Mouse (Mus musculus) ES-Bruce4 (cell line): ENCODE measurements around the gene Col4a2. TPM values are rescaled to one million over a fixed set of nuclear protein-coding genes. Genes with fewer than 3 reads are reported as not detected.

ENCODE experiments used
- H3K27ac ChIP-seq: 2 replicates; pipeline ENCODE4 v1.5.1; 2012; ENCODE audit warnings: low read length, inconsistent platforms; ENCODE audit not compliant: insufficient read depth
- H3K27me3 ChIP-seq: 2 replicates; pipeline ENCODE4 v1.6.1; 2012; ENCODE audit warnings: mild to moderate bottlenecking, low read length, inconsistent platforms; ENCODE audit not compliant: control insufficient read depth, poor library complexity, insufficient read depth, severe bottlenecking
- H3K36me3 ChIP-seq: 2 replicates; pipeline ENCODE4 v1.6.1; 2012; ENCODE audit warnings: inconsistent platforms, mild to moderate bottlenecking, low read length, moderate library complexity; ENCODE audit not compliant: control insufficient read depth, poor library complexity, insufficient read depth, severe bottlenecking
- H3K4me1 ChIP-seq: one replicate; pipeline ENCODE4 v1.8.1; 2011; ENCODE audit warnings: low read length; ENCODE audit not compliant: control insufficient read depth, insufficient read depth
- H3K4me3 ChIP-seq: 2 replicates; pipeline ENCODE4 v1.5.1; 2011; ENCODE audit warnings: low read depth, mild to moderate bottlenecking, low read length
- H3K9ac ChIP-seq: 2 replicates; pipeline ENCODE4 v1.6.1; 2012; ENCODE audit warnings: low read depth, mild to moderate bottlenecking, inconsistent platforms; ENCODE audit not compliant: poor library complexity, severe bottlenecking
- H3K9me3 ChIP-seq: replicated peaks from 2 replicates; pipeline ENCODE4 v1.6.1; 2012; ENCODE audit warnings: mild to moderate bottlenecking, low read length, inconsistent platforms; ENCODE audit not compliant: control insufficient read depth, poor library complexity, insufficient read depth, severe bottlenecking
- CTCF ChIP-seq: IDR thresholded peaks from one replicate; pipeline ENCODE4 v1.8.1; 2011; ENCODE audit warnings: low read depth, low read length
- EP300 ChIP-seq: IDR thresholded peaks from 2 replicates; pipeline ENCODE4 v1.6.1; 2011; ENCODE audit warnings: low read depth, low read length; ENCODE audit not compliant: insufficient read depth
- POLR2A ChIP-seq: IDR thresholded peaks from one replicate; pipeline ENCODE4 v1.8.1; 2011; ENCODE audit warnings: low read length; ENCODE audit not compliant: insufficient read depth
- polyA plus RNA-seq: library from polyadenylated mRNA; stranded (reverse); fragments of >200 nt; gene quantifications from 2 replicates; pipeline ENCODE4 v1.2.4, GENCODE M21; 2011; ENCODE audit warnings: low read depth; ENCODE audit not compliant: missing spikeins, insufficient read depth, insufficient read length

The Col4a2 gene
- polyA plus RNA-seq, 1 experiment, result 30.3 TPM

DNA sequence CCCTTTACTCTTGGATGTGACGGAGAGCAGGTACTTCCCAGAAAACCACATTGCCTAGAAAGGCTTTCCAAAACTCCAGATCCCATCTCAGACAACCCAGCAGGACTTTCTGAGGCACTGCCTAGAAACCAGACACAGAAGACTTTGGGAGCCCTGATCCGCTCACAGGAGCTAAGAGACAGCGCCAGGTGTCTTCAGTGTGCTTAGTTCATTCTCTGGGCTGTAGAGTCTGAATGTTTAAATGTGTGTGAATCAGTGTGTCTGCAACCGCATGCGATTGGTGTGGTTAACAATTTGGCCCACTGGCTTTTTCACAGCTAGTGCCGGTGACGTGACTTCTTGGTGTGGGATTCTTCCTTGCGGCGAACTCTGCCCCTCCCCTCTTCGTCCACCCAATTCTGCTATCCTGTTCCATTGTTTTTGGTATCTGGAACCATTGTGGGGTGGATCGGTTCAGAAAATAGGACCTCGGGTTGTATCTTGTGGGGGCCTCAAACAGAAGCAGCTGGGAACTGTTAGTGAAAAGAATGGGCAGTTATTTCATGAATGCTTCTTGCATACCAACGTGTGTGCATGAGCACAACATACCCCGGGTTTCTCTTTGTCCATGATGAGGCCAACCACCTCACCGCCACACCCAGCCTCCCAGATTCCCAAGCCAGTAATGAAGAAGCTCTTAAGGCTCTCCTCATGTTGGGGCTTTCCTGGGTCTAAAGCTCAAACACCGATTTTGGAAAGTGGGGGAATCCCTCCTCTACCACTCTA, 2.8 kb downstream of the Col4a2 start:
- no peak overlapping the region for H3K4me3 ChIP-seq
- H3K4me1 ChIP-seq, result no peaks in the 10 kb centered on the region
- H3K9me3 ChIP-seq, result no peaks in the 10 kb centered on the region
- peaks cover 2% of the 10 kb centered on the region; the same call in 1 of the 2 replicates for H3K27me3 ChIP-seq
- H3K36me3 ChIP-seq, result no peaks in the 10 kb centered on the region
- no peak overlapping the region for H3K9ac ChIP-seq
- no peak for TF ChIP-seq POLR2A
- no peak for TF ChIP-seq CTCF
- no peak for TF ChIP-seq EP300
- H3K27ac ChIP-seq, result no peak overlapping the region

DNA sequence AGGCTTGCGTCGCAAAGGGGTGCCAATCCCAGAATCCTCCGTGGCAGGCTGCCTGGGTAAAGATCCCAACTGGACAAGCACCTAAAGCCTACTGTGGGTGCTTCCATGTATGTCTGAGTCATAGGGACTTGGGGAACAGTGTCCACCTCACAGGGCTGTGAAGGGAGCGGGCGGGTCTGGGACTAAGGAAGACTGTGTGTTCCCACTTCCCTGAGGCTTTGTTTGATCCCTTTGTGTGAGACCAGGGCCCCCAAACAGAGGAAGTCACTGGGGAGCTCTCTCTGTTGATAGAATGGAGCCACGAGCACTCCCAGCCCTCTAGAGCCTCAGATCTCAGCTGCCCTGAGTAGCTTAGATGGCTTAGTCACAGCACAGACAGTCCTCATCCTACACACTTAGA, 3.5 kb downstream of the Col4a2 start:
- no peaks in the 10 kb centered on the region for H3K4me1 ChIP-seq
- H3K9ac ChIP-seq, result no peak overlapping the region
- no peaks in the 10 kb centered on the region for H3K9me3 ChIP-seq
- no peaks in the 10 kb centered on the region for H3K36me3 ChIP-seq
- H3K27me3 ChIP-seq, result peaks cover 2% of the 10 kb centered on the region; the same call in 1 of the 2 replicates
- H3K27ac ChIP-seq, result no peak overlapping the region
- TF ChIP-seq POLR2A, result no peak
- TF ChIP-seq EP300, result no peak
- H3K4me3 ChIP-seq, result no peak overlapping the region

GRCm38 (mm10) chr8:11319405-11319804, 6.8 kb downstream of the Col4a2 start:
- Histone ChIP-seq H3K27ac (no peak overlapping the region), H3K4me3 (no peak overlapping the region), H3K9ac (no peak overlapping the region), H3K36me3 (no peaks in the 10 kb centered on the region), H3K27me3 (no peaks in the 10 kb centered on the region; the same call in 1 of the 2 replicates), H3K4me1 (no peaks in the 10 kb centered on the region), H3K9me3 (no peaks in the 10 kb centered on the region)
- TF ChIP-seq POLR2A, result no peak
- TF ChIP-seq EP300, result no peak
- TF ChIP-seq CTCF, result no peak

- H3K9ac ChIP-seq, result no peak overlapping the region
- TF ChIP-seq CTCF, result no peak
- TF ChIP-seq POLR2A, result no peak
- no peak for TF ChIP-seq EP300
- H3K27ac ChIP-seq, result no peak overlapping the region
- no peaks in the 10 kb centered on the region for H3K36me3 ChIP-seq
- H3K4me3 ChIP-seq, result no peak overlapping the region
- no peaks in the 10 kb centered on the region for H3K9me3 ChIP-seq
- no peaks in the 10 kb centered on the region; the same call in none of the 2 replicates for H3K27me3 ChIP-seq
- H3K4me1 ChIP-seq, result no peaks in the 10 kb centered on the region
These were observed 9.2 kb downstream of the Col4a2 start for GRCm38 (mm10) chr8:11321841-11322240.

DNA sequence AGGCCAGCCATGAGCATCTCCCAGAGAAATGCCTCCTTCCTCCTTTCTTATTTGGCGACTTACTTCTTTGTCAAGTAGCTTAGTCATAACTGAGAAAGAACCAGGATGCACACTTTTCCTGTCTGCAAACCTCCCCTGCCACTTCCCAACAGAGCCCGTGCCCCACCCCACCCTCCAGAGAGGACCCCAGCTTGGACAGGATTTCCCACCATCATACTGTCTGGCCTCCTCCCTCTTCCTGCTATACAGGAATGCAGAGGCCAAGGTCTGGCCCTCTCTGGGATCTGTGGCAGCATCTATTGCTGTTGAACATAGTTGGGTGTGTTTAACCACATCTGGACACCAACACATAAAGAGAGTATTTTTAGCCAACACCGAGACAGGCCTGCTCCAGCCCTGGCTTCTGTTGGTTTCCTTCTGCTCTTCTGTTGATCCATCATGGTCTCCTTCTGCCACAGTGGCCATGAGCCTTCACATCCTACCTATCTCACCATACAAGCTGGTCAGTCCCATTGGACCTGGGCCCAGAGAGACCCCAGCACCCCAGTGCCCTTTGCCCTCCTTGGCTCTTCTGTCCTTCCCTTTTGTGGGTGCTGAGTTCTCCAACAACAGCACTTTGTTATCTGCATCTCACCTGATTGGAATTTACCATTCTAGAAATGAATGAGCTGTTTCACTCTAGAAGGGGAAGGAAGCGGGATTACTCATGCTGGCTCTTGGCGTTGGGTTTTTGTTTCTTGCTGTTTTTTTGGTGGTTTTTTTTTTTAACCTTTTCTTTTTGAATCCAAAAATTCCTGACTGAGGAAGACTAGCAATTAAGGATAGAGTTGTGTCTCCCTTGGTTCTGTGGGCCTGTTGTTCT, 10.3 kb downstream of the Col4a2 start:
- TF ChIP-seq CTCF (no peak), POLR2A (no peak), EP300 (no peak)
- no peaks in the 10 kb centered on the region for H3K36me3 ChIP-seq

GRCm38 (mm10) chr8:11323681-11324080, 11.1 kb downstream of the Col4a2 start:
- Histone ChIP-seq H3K9me3 (no peaks in the 10 kb centered on the region), H3K4me1 (no peaks in the 10 kb centered on the region), H3K27me3 (no peaks in the 10 kb centered on the region; the same call in 1 of the 2 replicates), H3K27ac (no peak overlapping the region), H3K36me3 (no peaks in the 10 kb centered on the region), H3K9ac (no peak overlapping the region), H3K4me3 (no peak overlapping the region)
- TF ChIP-seq POLR2A (no peak), EP300 (no peak), CTCF (no peak)

More for the DNA sequence above, 10.3 kb downstream of the Col4a2 start:
- H3K27ac ChIP-seq, result no peak overlapping the region
- no peaks in the 10 kb centered on the region for H3K4me1 ChIP-seq
- H3K9me3 ChIP-seq, result no peaks in the 10 kb centered on the region
- no peak overlapping the region for H3K9ac ChIP-seq
- H3K27me3 ChIP-seq, result no peaks in the 10 kb centered on the region; the same call in 1 of the 2 replicates
- H3K4me3 ChIP-seq, result no peak overlapping the region
